Mouse (Mus musculus) MN1 (cell line): ENCODE data around the gene Pla2g7.

Experiments used
- DNase-seq: peaks from one replicate; pipeline ENCODE4 v3.0.0-alpha.2; 2016; ENCODE audit warnings: low spot score

Gene Pla2g7

DNA sequence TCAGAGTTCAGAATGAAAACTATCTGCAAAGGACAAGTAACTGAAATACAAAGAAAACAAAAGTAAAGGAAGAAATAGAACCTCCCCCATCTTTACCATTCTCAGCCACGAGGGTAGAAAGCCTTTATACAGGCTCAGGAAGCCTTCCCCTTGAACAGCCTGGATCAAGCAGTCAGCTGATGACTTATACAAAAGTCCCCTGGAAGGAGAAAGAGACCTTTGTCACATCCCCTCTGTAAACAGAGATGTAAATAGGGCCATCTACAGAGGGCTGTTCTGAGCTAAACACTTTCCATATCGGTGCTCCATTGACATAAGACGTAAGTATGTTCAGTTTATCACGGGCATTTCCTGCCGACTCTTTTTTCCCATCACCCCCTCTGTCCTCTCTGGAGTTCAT lies 79.0 kb downstream of the Pla2g7 start:
- no peak for DNase-seq

DNA sequence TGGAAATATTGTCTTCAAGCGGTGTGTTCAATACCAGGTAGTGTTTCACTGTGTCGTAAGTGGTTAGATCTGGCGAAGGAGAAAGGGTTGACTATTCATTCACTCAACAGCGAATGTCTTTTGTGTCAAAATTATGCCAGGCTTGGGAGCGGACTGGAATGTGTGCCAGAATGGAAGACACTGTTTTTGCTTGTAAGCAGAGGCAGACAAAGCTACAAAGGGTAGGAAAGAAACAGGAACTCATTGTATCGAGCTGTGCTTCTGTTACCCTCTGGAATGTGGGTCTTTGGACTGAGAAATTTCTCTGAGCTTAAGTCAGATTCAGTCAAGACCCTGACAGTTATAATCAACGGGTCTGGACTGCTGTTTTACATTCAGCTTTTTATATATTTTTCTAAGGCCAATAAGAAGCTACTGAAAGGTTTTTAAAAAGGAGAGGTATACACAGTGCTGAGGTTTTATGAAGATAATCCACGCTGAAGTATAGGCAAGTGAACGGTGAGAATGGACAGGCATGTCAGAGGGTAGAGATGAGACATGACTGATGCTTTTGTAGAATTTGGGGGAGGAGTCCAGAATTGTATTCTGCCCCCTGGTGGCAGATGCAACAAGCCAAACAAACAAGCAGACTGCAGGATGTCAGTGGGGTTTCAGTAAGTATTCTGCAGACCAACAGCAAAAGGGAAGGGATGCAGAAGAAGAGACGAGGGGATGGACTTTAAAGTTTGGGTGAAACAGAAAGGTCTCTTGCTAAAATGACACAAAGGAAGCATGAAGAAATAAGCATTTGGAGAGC lies 81.9 kb downstream of the Pla2g7 start:
- DNase-seq: no peak

- DNase-seq: no peak
These were observed 83.6 kb downstream of the Pla2g7 start for GRCm38 (mm10) chr17:43651314-43652046.
